Mouse (Mus musculus) megakaryocyte, adult 5-6 weeks (primary cell): ENCODE measurements at regions not wholly inside any gene's neighbourhood (a gene's known extent, or its start where the extent isn't known, plus 50 kb on each side); places are given as distances from the start of the nearest gene placed in this dataset.
A peak's percentile ranks its signal among the peaks of the same experiment; 100 is the strongest.

Experiments
- ATAC-seq: 2 replicates; pipeline ENCODE4 v1.8.0; 2016; ENCODE audit warnings: mild to moderate bottlenecking, inconsistent platforms; ENCODE audit not compliant: poor library complexity, severe bottlenecking

DNA sequence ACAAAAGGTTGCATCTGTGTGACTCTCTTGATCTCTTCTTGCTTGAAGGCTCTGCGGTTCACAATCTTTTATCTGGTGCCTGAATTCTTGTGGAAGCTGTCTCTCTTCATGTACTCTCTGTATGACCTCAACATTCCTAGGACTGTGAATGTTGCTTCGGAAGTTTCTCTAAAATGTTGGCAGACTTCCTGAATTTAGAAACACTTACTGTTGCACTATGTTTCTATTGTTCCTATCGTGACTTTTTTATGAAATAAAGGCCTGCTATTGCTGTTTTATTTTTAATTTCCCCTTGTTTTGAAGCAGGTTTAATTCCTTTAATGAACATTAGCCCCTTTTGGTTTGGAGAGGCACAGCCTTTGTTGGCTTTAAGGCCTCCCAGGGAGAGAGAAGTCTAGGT, 114.0 kb upstream of the Etaa1 start:
- no peak for ATAC-seq

DNA sequence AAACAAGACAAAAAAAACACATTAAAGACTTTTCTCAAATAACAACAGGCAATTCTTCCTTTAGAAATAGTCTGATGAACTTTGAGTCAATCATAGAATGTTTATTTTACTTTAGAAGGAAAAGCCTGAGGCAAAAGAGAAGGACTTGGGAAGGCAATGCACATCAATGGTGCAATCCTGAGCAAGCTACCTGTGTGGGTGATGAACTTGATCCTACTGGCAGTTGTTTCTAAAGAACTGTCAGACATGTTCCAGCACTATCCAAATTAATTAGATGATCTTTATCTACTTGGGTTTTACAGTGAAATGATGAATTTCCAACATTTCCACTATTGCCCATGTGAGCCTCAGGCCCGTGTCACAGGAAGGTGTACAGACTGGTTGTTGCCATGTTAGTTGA, 87.9 kb upstream of the Etaa1 start:
- no peak for ATAC-seq

DNA sequence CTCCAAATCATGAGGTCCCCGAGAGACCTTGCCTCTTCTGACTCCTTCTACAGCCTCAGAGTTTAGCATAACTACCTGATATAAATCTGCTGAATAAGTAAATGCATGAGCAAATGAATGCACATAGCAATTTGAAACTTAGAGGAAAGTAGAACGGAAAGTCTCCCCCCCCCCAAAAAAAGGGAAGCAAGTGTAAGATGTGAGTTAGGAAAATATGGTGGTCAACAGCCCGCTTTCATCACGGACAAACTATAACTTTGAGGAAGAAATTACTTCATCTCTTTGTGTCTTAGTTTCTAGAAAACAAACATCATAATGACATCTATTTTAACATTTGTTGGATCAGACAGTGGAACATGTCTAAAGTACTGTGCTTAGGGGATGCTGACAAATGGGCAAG, 77.4 kb upstream of the Etaa1 start:
- ATAC-seq, result peak; percentile 27; the same call in 1 of the 2 replicates

DNA sequence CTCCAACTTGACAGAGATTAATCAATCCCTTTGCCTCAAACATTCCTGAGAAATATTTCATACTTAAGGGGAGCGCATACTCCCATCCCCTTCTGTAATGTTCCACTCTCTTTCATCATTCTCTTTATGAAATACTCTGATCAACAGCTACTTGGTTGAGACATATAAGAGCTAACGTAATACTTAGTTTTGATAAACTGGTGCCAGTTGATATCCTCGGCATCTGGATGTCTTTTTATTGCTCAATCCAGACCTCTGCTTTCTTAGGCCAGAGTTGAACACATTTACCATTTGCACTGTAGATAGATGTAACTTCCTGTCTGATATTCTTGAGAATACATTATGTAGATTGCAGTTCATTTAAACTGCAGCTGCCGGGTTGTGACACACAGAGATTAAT, 68.4 kb upstream of the Etaa1 start:
- no peak for ATAC-seq

DNA sequence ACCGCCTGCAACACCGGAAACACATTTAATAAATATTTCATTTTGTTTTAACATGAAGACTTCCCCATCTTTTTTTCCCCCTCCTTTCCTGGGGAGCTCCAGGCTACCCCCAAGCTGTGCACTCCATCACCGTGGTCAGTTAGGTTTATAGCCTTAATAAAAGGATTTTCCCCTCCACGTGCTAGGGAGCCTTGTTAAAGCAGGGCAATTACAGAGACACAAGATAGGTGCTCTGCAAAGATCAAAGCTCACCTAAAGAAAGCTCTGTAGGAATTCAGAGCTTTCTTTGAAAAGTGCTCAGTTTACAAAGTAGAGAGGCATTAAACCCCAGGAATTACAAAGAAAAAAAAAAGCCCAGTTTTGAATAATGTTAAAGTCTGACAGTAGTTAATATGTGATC, 61.6 kb upstream of the Etaa1 start:
- ATAC-seq, result no peak

DNA sequence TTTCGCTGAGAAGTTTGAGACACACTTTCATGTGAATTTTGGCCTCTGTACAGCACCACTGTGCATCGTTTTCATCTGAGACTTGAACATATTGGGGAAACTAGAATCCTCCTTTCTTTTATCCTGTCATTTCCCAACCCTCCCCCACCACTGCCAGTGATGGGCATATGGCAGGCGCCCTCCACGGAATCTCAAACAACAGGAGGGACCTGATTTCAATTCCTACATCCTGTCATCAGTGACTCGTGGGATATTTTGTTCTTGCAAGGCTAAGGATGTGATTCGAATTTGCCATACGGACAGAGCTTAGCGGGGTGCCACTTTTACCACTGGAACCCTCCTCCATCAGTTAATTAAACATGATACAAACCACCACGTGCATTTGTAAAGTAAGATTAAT, 60.9 kb upstream of the Etaa1 start:
- ATAC-seq, result no peak

DNA sequence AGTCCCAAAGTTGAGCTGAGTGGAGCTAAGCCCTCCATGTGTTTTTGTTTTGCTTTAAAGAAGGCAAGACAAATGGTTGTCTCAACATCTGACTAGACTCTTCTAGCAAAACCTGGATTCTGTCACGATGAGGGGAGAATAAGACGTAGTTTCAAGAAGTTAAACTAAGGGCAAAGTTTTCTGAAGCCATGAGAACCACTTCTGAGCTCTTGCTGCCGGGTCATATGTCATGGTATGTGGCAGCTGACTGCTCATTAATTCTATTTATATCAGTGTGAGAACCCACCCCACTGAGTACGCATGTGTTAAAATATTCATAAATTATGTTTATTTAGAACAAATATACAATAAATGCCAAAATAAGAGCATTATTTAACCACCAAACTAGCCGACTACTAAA, 58.4 kb upstream of the Etaa1 start:
- ATAC-seq, result no peak

DNA sequence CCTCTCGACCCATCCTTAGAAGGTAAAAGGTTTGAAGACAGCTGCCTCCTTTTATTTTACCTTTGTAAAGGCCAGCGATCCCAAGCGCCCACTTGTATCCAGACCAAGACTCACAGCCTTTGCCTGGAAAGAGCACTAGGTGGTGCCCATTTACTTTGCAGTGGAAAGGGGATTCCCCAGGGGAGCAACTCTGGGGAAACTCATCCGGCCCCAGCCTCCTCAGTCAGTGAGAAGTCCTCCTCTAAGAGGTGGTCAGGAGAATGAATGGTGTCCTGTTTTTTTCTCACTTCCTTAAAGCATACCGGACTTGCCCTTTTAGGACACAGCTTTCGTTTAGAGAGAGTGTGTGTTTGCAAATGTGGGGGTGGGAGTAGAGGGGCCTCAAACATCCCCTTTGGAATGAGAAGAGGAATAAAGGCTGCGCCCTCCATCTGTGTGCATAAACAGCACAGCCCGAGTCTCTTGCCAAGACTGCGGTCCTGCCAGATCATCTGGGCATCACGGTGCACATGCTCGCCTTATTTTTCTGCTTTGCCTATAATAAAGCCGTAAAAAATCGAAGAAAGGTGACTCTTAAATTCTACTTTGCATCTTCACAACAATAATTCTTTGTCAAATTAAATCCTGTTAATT, 57.5 kb upstream of the Etaa1 start:
- ATAC-seq, result peak; percentile 83

DNA sequence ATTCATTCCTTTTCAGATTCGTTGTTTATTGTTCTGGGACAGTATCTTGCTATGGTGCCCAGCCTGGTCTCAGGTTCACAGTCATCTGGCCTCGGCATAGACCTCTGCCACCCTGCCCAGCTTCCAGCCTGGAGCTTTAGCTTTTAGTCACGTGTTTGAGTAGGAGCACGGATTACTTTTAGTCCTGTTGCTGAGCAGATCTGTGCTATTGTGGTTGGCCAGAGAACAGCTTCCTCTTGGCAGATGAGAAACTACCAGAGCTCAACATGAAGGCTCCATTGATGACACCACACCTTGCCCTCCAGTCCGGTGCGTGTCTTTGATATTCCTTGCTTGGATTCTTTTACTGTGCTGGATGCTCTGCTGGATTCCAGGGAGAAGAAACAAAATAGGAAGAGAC, 54.5 kb upstream of the Etaa1 start:
- no peak for ATAC-seq
